Mouse (Mus musculus): ENCODE results near the gene Vopp1. TPM values are rescaled to one million over a fixed set of nuclear protein-coding genes. Genes with fewer than 3 reads are reported as not detected.
"Not testable (repeated sequence)": the region's sequence is repeated elsewhere in the genome, so short reads cannot be mapped to it uniquely, and the experiment has no call there.

Gene Vopp1
- polyA plus RNA-seq (2014; fragmentation: Nextera tagmentation; extraction: Ambion mirVana), result 63.4 and 77.2 TPM in 2 replicates

GRCm38 (mm10) chr6:57824422-57825258 is at the start of gene Vopp1:
Vopp1 (minus strand) TSS chr6:57825159.
- peak within 1 kb of the TSS; percentile 99 for H3K9ac ChIP-seq (ENCODE audit: low read length)
- DNase-seq (ENCODE audit: low spot score) (peak; percentile 90), ATAC-seq (ENCODE audit: insufficient read depth, low FRiP score, low TSS enrichment) (peak; percentile 88)
- H3K27me3 ChIP-seq (ENCODE audit: control insufficient read depth, insufficient read depth, low read length), result no peaks in the 10 kb centered on the region
- peak within 1 kb of the TSS; percentile 91 for H3K27ac ChIP-seq (ENCODE audit: low read depth, low read length)
- under 1% methylated on average over 85 of the region's 87 CpGs for WGBS
- no peaks in the 10 kb centered on the region for H3K4me1 ChIP-seq (ENCODE audit: control insufficient read depth, insufficient read depth, low read length)
- H3K4me2 ChIP-seq (ENCODE audit: low read depth), result peak within 1 kb of the TSS; percentile 59
- no peaks in the 10 kb centered on the region for H3K36me3 ChIP-seq (ENCODE audit: control insufficient read depth, insufficient read depth, low read length)
- no peaks in the 10 kb centered on the region for H3K9me3 ChIP-seq (ENCODE audit: control insufficient read depth, low read length)
- H3K4me3 ChIP-seq (ENCODE audit: low read depth, low read length), result peak within 1 kb of the TSS; percentile 94

GRCm38 (mm10) chr6:57859043-57860042 is 34.4 kb upstream of the Vopp1 start:
- DNase-seq (ENCODE audit: low spot score), result peak; percentile 33
- peak; percentile 89 for ATAC-seq (ENCODE audit: insufficient read depth, low FRiP score, low TSS enrichment)
- no peak overlapping the region for H3K4me3 ChIP-seq (ENCODE audit: low read depth, low read length)
- no peaks in the 10 kb centered on the region for H3K9me3 ChIP-seq (ENCODE audit: control insufficient read depth, low read length)
- H3K36me3 ChIP-seq (ENCODE audit: control insufficient read depth, insufficient read depth, low read length), result no peaks in the 10 kb centered on the region
- no peak overlapping the region for H3K4me2 ChIP-seq (ENCODE audit: low read depth)
- H3K27ac ChIP-seq (ENCODE audit: low read depth, low read length), result no peak overlapping the region
- no peaks in the 10 kb centered on the region for H3K4me1 ChIP-seq (ENCODE audit: control insufficient read depth, insufficient read depth, low read length)
- H3K9ac ChIP-seq (ENCODE audit: low read length), result no peak overlapping the region
- 57% methylated on average over 6 of the region's 6 CpGs for WGBS
- no peaks in the 10 kb centered on the region for H3K27me3 ChIP-seq (ENCODE audit: control insufficient read depth, insufficient read depth, low read length)

- not testable (repeated sequence) for H3K36me3 ChIP-seq (ENCODE audit: control insufficient read depth, insufficient read depth, low read length); H3K27me3 ChIP-seq (ENCODE audit: control insufficient read depth, insufficient read depth, low read length); ATAC-seq (ENCODE audit: insufficient read depth, low FRiP score, low TSS enrichment); H3K4me1 ChIP-seq (ENCODE audit: control insufficient read depth, insufficient read depth, low read length); H3K27ac ChIP-seq (ENCODE audit: low read depth, low read length); H3K4me3 ChIP-seq (ENCODE audit: low read depth, low read length); H3K9ac ChIP-seq (ENCODE audit: low read length); H3K9me3 ChIP-seq (ENCODE audit: control insufficient read depth, low read length); H3K4me2 ChIP-seq (ENCODE audit: low read depth); DNase-seq (ENCODE audit: low spot score)
- WGBS, result 91% methylated on average over 5 of the region's 5 CpGs
These were observed 26.2 kb upstream of the Vopp1 start for GRCm38 (mm10) chr6:57851177-57851576.

- Histone ChIP-seq H3K9me3 (ENCODE audit: control insufficient read depth, low read length) (no peaks in the 10 kb centered on the region), H3K4me2 (ENCODE audit: low read depth) (no peak within 1 kb of the TSS), H3K4me1 (ENCODE audit: control insufficient read depth, insufficient read depth, low read length) (no peaks in the 10 kb centered on the region), H3K9ac (ENCODE audit: low read length) (no peak within 1 kb of the TSS), H3K27ac (ENCODE audit: low read depth, low read length) (no peak within 1 kb of the TSS), H3K27me3 (ENCODE audit: control insufficient read depth, insufficient read depth, low read length) (no peaks in the 10 kb centered on the region), H3K36me3 (ENCODE audit: control insufficient read depth, insufficient read depth, low read length) (no peaks in the 10 kb centered on the region), H3K4me3 (ENCODE audit: low read depth, low read length) (no peak within 1 kb of the TSS)
- WGBS, result 54% methylated on average over 1 of the region's 1 CpGs
- ATAC-seq (ENCODE audit: insufficient read depth, low FRiP score, low TSS enrichment) (no peak), DNase-seq (ENCODE audit: low spot score) (no peak)
These were observed 25.3 kb upstream of the Vopp1 start, which contains the start of gene Vmn1r21 for GRCm38 (mm10) chr6:57850286-57850685. Vmn1r21 (minus strand) TSS chr6:57850343.

- Histone ChIP-seq H3K4me3 (ENCODE audit: low read depth, low read length) (no peak overlapping the region), H3K9ac (ENCODE audit: low read length) (no peak overlapping the region), H3K9me3 (ENCODE audit: control insufficient read depth, low read length) (no peaks in the 10 kb centered on the region), H3K36me3 (ENCODE audit: control insufficient read depth, insufficient read depth, low read length) (no peaks in the 10 kb centered on the region), H3K27ac (ENCODE audit: low read depth, low read length) (no peak overlapping the region), H3K4me2 (ENCODE audit: low read depth) (no peak overlapping the region), H3K27me3 (ENCODE audit: control insufficient read depth, insufficient read depth, low read length) (no peaks in the 10 kb centered on the region), H3K4me1 (ENCODE audit: control insufficient read depth, insufficient read depth, low read length) (no peaks in the 10 kb centered on the region)
- ATAC-seq (ENCODE audit: insufficient read depth, low FRiP score, low TSS enrichment) (no peak), DNase-seq (ENCODE audit: low spot score) (no peak)
- 67% methylated on average over 2 of the region's 2 CpGs for WGBS
These were observed 14.9 kb upstream of the Vopp1 start for GRCm38 (mm10) chr6:57839693-57840408.

- Histone ChIP-seq H3K9me3 (ENCODE audit: control insufficient read depth, low read length) (no peaks in the 10 kb centered on the region), H3K36me3 (ENCODE audit: control insufficient read depth, insufficient read depth, low read length) (no peaks in the 10 kb centered on the region), H3K4me2 (ENCODE audit: low read depth) (peak overlapping the region; percentile 59), H3K4me1 (ENCODE audit: control insufficient read depth, insufficient read depth, low read length) (no peaks in the 10 kb centered on the region), H3K4me3 (ENCODE audit: low read depth, low read length) (peak overlapping the region; percentile 94), H3K27me3 (ENCODE audit: control insufficient read depth, insufficient read depth, low read length) (no peaks in the 10 kb centered on the region), H3K27ac (ENCODE audit: low read depth, low read length) (no peak overlapping the region), H3K9ac (ENCODE audit: low read length) (peak overlapping the region; percentile 99)
- DNase-seq (ENCODE audit: low spot score) (no peak), ATAC-seq (ENCODE audit: insufficient read depth, low FRiP score, low TSS enrichment) (0 out of 2 replicates have a peak, but pooled peaks have one; percentile 1)
- 14% methylated on average over 5 of the region's 5 CpGs for WGBS
These were observed 328 bp upstream of the Vopp1 start for GRCm38 (mm10) chr6:57825259-57825715.

GRCm38 (mm10) chr6:57823461-57823860 is 1.5 kb downstream of the Vopp1 start:
- Histone ChIP-seq H3K4me3 (ENCODE audit: low read depth, low read length) (peak overlapping the region; percentile 94; the same call in 1 of the 2 replicates), H3K36me3 (ENCODE audit: control insufficient read depth, insufficient read depth, low read length) (no peaks in the 10 kb centered on the region), H3K9ac (ENCODE audit: low read length) (no peak overlapping the region), H3K27ac (ENCODE audit: low read depth, low read length) (no peak overlapping the region), H3K9me3 (ENCODE audit: control insufficient read depth, low read length) (no peaks in the 10 kb centered on the region), H3K27me3 (ENCODE audit: control insufficient read depth, insufficient read depth, low read length) (no peaks in the 10 kb centered on the region), H3K4me1 (ENCODE audit: control insufficient read depth, insufficient read depth, low read length) (no peaks in the 10 kb centered on the region), H3K4me2 (ENCODE audit: low read depth) (peak overlapping the region; percentile 38)
- WGBS, result 41% methylated on average over 3 of the region's 3 CpGs
- ATAC-seq (ENCODE audit: insufficient read depth, low FRiP score, low TSS enrichment), result no peak
- DNase-seq (ENCODE audit: low spot score), result no peak

All from neural tube, embryonic 11.5 days (tissue).